Mouse (Mus musculus) embryonic facial prominence, embryonic 10.5 days (tissue): ENCODE measurements around the gene Inpp5a. TPM values are rescaled to one million over a fixed set of nuclear protein-coding genes. Genes with fewer than 3 reads are reported as not detected.

Experiments
- DNase-seq: peaks from one replicate; pipeline ENCODE4 v3.0.0-alpha.2; 2017; ENCODE audit warnings: low spot score
- H3K27ac ChIP-seq: fragments of 300-500 bp; sonication (generic); replicated peaks from 2 replicates; pipeline ENCODE4 v1.5.1; 2016; ENCODE audit warnings: mild to moderate bottlenecking
- H3K27me3 ChIP-seq: fragments of 300-500 bp; sonication (generic); replicated peaks from 2 replicates; pipeline ENCODE4 v1.6.1; 2016; ENCODE audit warnings: low read depth, mild to moderate bottlenecking; ENCODE audit not compliant: poor library complexity, severe bottlenecking
- H3K36me3 ChIP-seq: fragments of 300-500 bp; sonication (generic); replicated peaks from 2 replicates; pipeline ENCODE4 v1.6.1; 2016; ENCODE audit warnings: mild to moderate bottlenecking, moderate library complexity
- H3K4me1 ChIP-seq: fragments of 300-500 bp; sonication (generic); 2 replicates; pipeline ENCODE4 v1.6.1; 2016
- H3K4me3 ChIP-seq: fragments of 300-500 bp; sonication (generic); 2 replicates; pipeline ENCODE4 v1.5.1; 2016; ENCODE audit warnings: mild to moderate bottlenecking, moderate library complexity
- H3K9me3 ChIP-seq: fragments of 300-500 bp; sonication (generic); 2 replicates; pipeline ENCODE4 v1.6.1; 2016; ENCODE audit warnings: mild to moderate bottlenecking
- WGBS: fragments of 180-500 bp; shearing (Covaris S2); methylation state at CpG from one replicate; pipeline ENCODE4 v1.1.7; 2016; 5-methylcytosine and 5-hydroxymethylcytosine counted together
- polyA plus RNA-seq: library from polyadenylated mRNA; unstranded; fragments of >200 nt; fragmentation: Nextera tagmentation; extraction: Ambion mirVana; gene quantifications from 2 replicates; pipeline ENCODE4 v1.2.1, GENCODE M21; 2016

Gene Inpp5a
- polyA plus RNA-seq, 1 experiment from 2014 or later, result 16.8 TPM

- Histone ChIP-seq H3K36me3 (no peaks in the 10 kb centered on the region), H3K27me3 (no peaks in the 10 kb centered on the region), H3K4me1 (peaks cover 42% of the 10 kb centered on the region), H3K27ac (no peak overlapping the region), H3K9me3 (no peaks in the 10 kb centered on the region), H3K4me3 (no peak overlapping the region)
- no peak for DNase-seq
- 83% methylated on average over 2 of the region's 2 CpGs for WGBS
Observed at GRCm38 (mm10) chr7:139392106-139392505, 3.2 kb downstream of the Inpp5a start.

GRCm38 (mm10) chr7:139392691-139393235 is 3.9 kb downstream of the Inpp5a start:
- Histone ChIP-seq H3K27ac (no peak overlapping the region), H3K27me3 (no peaks in the 10 kb centered on the region), H3K4me1 (peaks cover 46% of the 10 kb centered on the region), H3K4me3 (no peak overlapping the region), H3K9me3 (no peaks in the 10 kb centered on the region), H3K36me3 (no peaks in the 10 kb centered on the region)
- WGBS, result 77% methylated on average over 6 of the region's 6 CpGs
- DNase-seq, result no peak

- Histone ChIP-seq H3K4me1 (peaks cover 38% of the 10 kb centered on the region), H3K27me3 (no peaks in the 10 kb centered on the region), H3K9me3 (no peaks in the 10 kb centered on the region), H3K36me3 (no peaks in the 10 kb centered on the region), H3K4me3 (no peak overlapping the region), H3K27ac (no peak overlapping the region)
- WGBS, result 84% methylated on average over 8 of the region's 8 CpGs
- no peak for DNase-seq
Observed at GRCm38 (mm10) chr7:139397521-139397920, 8.6 kb downstream of the Inpp5a start.

- no peak overlapping the region for H3K4me3 ChIP-seq
- no peak overlapping the region for H3K27ac ChIP-seq
- H3K4me1 ChIP-seq, result peaks cover 32% of the 10 kb centered on the region
- no peak for DNase-seq
- WGBS, result 89% methylated on average over 5 of the region's 5 CpGs
- H3K27me3 ChIP-seq, result no peaks in the 10 kb centered on the region
- H3K36me3 ChIP-seq, result no peaks in the 10 kb centered on the region
- H3K9me3 ChIP-seq, result no peaks in the 10 kb centered on the region
Observed at GRCm38 (mm10) chr7:139398111-139398510, 9.2 kb downstream of the Inpp5a start.

- H3K27ac ChIP-seq, result no peak overlapping the region
- no peaks in the 10 kb centered on the region for H3K27me3 ChIP-seq
- no peaks in the 10 kb centered on the region for H3K9me3 ChIP-seq
- DNase-seq, result no peak
- H3K36me3 ChIP-seq, result no peaks in the 10 kb centered on the region
- H3K4me1 ChIP-seq, result peaks cover 30% of the 10 kb centered on the region
- WGBS, result 80% methylated on average over 6 of the region's 6 CpGs
- no peak overlapping the region for H3K4me3 ChIP-seq
Observed at GRCm38 (mm10) chr7:139398530-139399021, 9.7 kb downstream of the Inpp5a start.

GRCm38 (mm10) chr7:139399572-139399971 is 10.7 kb downstream of the Inpp5a start:
- H3K27me3 ChIP-seq, result no peaks in the 10 kb centered on the region
- H3K4me1 ChIP-seq, result peaks cover 30% of the 10 kb centered on the region
- DNase-seq, result no peak
- no peak overlapping the region for H3K27ac ChIP-seq
- H3K9me3 ChIP-seq, result no peaks in the 10 kb centered on the region
- no peaks in the 10 kb centered on the region for H3K36me3 ChIP-seq
- no peak overlapping the region for H3K4me3 ChIP-seq
- 86% methylated on average over 4 of the region's 4 CpGs for WGBS

GRCm38 (mm10) chr7:139399977-139400685 is 11.2 kb downstream of the Inpp5a start:
- Histone ChIP-seq H3K27me3 (no peaks in the 10 kb centered on the region), H3K4me3 (no peak overlapping the region), H3K4me1 (peaks cover 30% of the 10 kb centered on the region), H3K27ac (no peak overlapping the region), H3K9me3 (no peaks in the 10 kb centered on the region), H3K36me3 (peaks cover 3% of the 10 kb centered on the region; the same call in 1 of the 2 replicates)
- no peak for DNase-seq
- WGBS, result 86% methylated on average over 11 of the region's 11 CpGs

- no peak overlapping the region for H3K4me3 ChIP-seq
- peaks cover 35% of the 10 kb centered on the region for H3K4me1 ChIP-seq
- H3K36me3 ChIP-seq, result peaks cover 10% of the 10 kb centered on the region; the same call in 1 of the 2 replicates
- H3K9me3 ChIP-seq, result no peaks in the 10 kb centered on the region
- H3K27me3 ChIP-seq, result no peaks in the 10 kb centered on the region
- 80% methylated on average over 3 of the region's 3 CpGs for WGBS
- DNase-seq, result no peak
- no peak overlapping the region for H3K27ac ChIP-seq
Observed at GRCm38 (mm10) chr7:139400926-139401325, 12.0 kb downstream of the Inpp5a start.

- H3K27ac ChIP-seq, result no peak overlapping the region
Observed at GRCm38 (mm10) chr7:139401791-139402190, 12.9 kb downstream of the Inpp5a start.

GRCm38 (mm10) chr7:139402721-139403120 is 13.8 kb downstream of the Inpp5a start:
- H3K27me3 ChIP-seq, result no peaks in the 10 kb centered on the region
- H3K4me1 ChIP-seq, result peaks cover 31% of the 10 kb centered on the region
- H3K36me3 ChIP-seq, result peaks cover 10% of the 10 kb centered on the region; the same call in 1 of the 2 replicates
- H3K9me3 ChIP-seq, result no peaks in the 10 kb centered on the region
- WGBS, result 92% methylated on average over 4 of the region's 4 CpGs
- H3K4me3 ChIP-seq, result no peak overlapping the region
- DNase-seq, result no peak
- no peak overlapping the region for H3K27ac ChIP-seq

More at GRCm38 (mm10) chr7:139401791-139402190, 12.9 kb downstream of the Inpp5a start:
- DNase-seq, result no peak
- Histone ChIP-seq H3K27me3 (no peaks in the 10 kb centered on the region), H3K4me3 (no peak overlapping the region), H3K36me3 (peaks cover 10% of the 10 kb centered on the region; the same call in 1 of the 2 replicates), H3K9me3 (no peaks in the 10 kb centered on the region), H3K4me1 (peaks cover 35% of the 10 kb centered on the region)
- WGBS, result 83% methylated on average over 8 of the region's 8 CpGs

- DNase-seq, result no peak
- no peak overlapping the region for H3K27ac ChIP-seq
- WGBS, result 91% methylated on average over 2 of the region's 2 CpGs
Observed at GRCm38 (mm10) chr7:139406581-139406980, 17.7 kb downstream of the Inpp5a start.

GRCm38 (mm10) chr7:139407966-139408365 is 19.1 kb downstream of the Inpp5a start:
- H3K27me3 ChIP-seq, result no peaks in the 10 kb centered on the region
- no peaks in the 10 kb centered on the region for H3K9me3 ChIP-seq
- peaks cover 16% of the 10 kb centered on the region for H3K4me1 ChIP-seq
- peaks cover 10% of the 10 kb centered on the region; the same call in 1 of the 2 replicates for H3K36me3 ChIP-seq
- H3K27ac ChIP-seq, result no peak overlapping the region
- no peak for DNase-seq
- H3K4me3 ChIP-seq, result no peak overlapping the region

More at GRCm38 (mm10) chr7:139406581-139406980, 17.7 kb downstream of the Inpp5a start:
- H3K4me1 ChIP-seq, result peaks cover 7% of the 10 kb centered on the region; the same call in 1 of the 2 replicates
- no peaks in the 10 kb centered on the region for H3K9me3 ChIP-seq
- H3K27me3 ChIP-seq, result no peaks in the 10 kb centered on the region
- peaks cover 10% of the 10 kb centered on the region; the same call in 1 of the 2 replicates for H3K36me3 ChIP-seq
- H3K4me3 ChIP-seq, result no peak overlapping the region

- Histone ChIP-seq H3K4me3 (no peak overlapping the region), H3K9me3 (no peaks in the 10 kb centered on the region), H3K27me3 (no peaks in the 10 kb centered on the region), H3K36me3 (peaks cover 10% of the 10 kb centered on the region; the same call in 1 of the 2 replicates), H3K27ac (no peak overlapping the region), H3K4me1 (peaks cover 23% of the 10 kb centered on the region)
- DNase-seq, result no peak
- 88% methylated on average over 5 of the region's 5 CpGs for WGBS
Observed at GRCm38 (mm10) chr7:139409903-139410302, 21.0 kb downstream of the Inpp5a start.
